Mouse (Mus musculus): ENCODE measurements at regions not wholly inside any gene's neighbourhood (a gene's known extent, or its start where the extent isn't known, plus 50 kb on each side); places are given as distances from the start of the nearest gene placed in this dataset.

GRCm38 (mm10) chr1:185062103-185062502 is 62.7 kb upstream of the Mark1 start:
- no peak for TF ChIP-seq JUND (conservative IDR thresholded peaks at IDR 0.05; ENCODE audit: low read depth, low read length)
- TF ChIP-seq ZMIZ1 (IDR thresholded peaks at IDR 0.05; ENCODE audit: low read depth, low read length): no peak
- no peak for TF ChIP-seq USF1 (IDR thresholded peaks at IDR 0.05; ENCODE audit: low read depth, low read length)
- no peak for TF ChIP-seq KAT2A (IDR thresholded peaks at IDR 0.05; ENCODE audit: insufficient replicate concordance, low read length)
- TF ChIP-seq CTCF (conservative IDR thresholded peaks at IDR 0.05 in 1 of 2, IDR thresholded peaks at IDR 0.05 in 1 of 2; ENCODE audit: low read depth in 2 of 2, low read length in 2 of 2): no peak
- TF ChIP-seq USF2 (conservative IDR thresholded peaks at IDR 0.05; ENCODE audit: low read depth, low read length): no peak
- TF ChIP-seq HCFC1 (IDR thresholded peaks at IDR 0.05; ENCODE audit: low read depth, low read length): no peak
- TF ChIP-seq POLR2A (IDR thresholded peaks at IDR 0.05; ENCODE audit: low read depth, low read length): no peak
- TF ChIP-seq BHLHE40 (IDR thresholded peaks at IDR 0.05; ENCODE audit: low read depth, low read length): no peak
- no peak for TF ChIP-seq CHD2 (IDR thresholded peaks at IDR 0.05; ENCODE audit: low read length)
- no peak for TF ChIP-seq SMC3 (IDR thresholded peaks at IDR 0.05; ENCODE audit: low read depth, low read length)
- TF ChIP-seq ETS1 (conservative IDR thresholded peaks at IDR 0.05; ENCODE audit: low read depth, low read length): no peak
- no peak for TF ChIP-seq POLR2AphosphoS2 (IDR thresholded peaks at IDR 0.05; ENCODE audit: low read depth, low read length)
